Mouse (Mus musculus): ENCODE measurements at regions not wholly inside any gene's neighbourhood (a gene's known extent, or its start where the extent isn't known, plus 50 kb on each side); places are given as distances from the start of the nearest gene placed in this dataset.

GRCm38 (mm10) chr5:91869791-91870190, 93.1 kb downstream of the Rchy1 start:
- TF ChIP-seq USF2 (conservative IDR thresholded peaks at IDR 0.05; ENCODE audit: low read depth, low read length) (no peak), HCFC1 (IDR thresholded peaks at IDR 0.05; ENCODE audit: low read depth, low read length) (no peak), POLR2AphosphoS2 (IDR thresholded peaks at IDR 0.05; ENCODE audit: low read depth, low read length) (no peak), UBTF (IDR thresholded peaks at IDR 0.05; ENCODE audit: low read depth, low read length) (no peak)
